19 mouse cellular contexts compared by ENCODE assay signal in genomic region chr13:19139104-19139503, GRCm38 (mm10).
DNase-seq lines count a peak whose midpoint lies in the region; ATAC-seq and TF ChIP-seq lines count a peak whose summit lies in the region.
"Had no signal": no experiment of that assay in that cellular context is flagged by ENCODE, and none has a peak within 500 bp of the region (broad histone marks: within the 10 kb centered on the region; RNA-seq: fewer than 3 reads in every experiment).

No protein-coding gene starts in this region.

- H3K36me3 ChIP-seq in G1E (replicated peaks): peaks cover 4% of the 10 kb centered on the region
- H3K36me3 ChIP-seq: embryonic facial prominence, embryonic 10.5 days; intestine, embryonic 15.5 days; limb, embryonic 13.5 days had no signal

- H3K4me1 ChIP-seq in G1E (ENCODE audit: insufficient read depth, low read depth, low read length): peaks cover 53% of the 10 kb centered on the region
- H3K4me1 ChIP-seq: intestine, embryonic 15.5 days had no signal

- TF ChIP-seq CTCF in G1E (IDR thresholded peaks at IDR 0.05; ENCODE audit: low read depth, low read length): no peak

- H3K9me3 ChIP-seq in G1E (replicated peaks): peaks cover 7% of the 10 kb centered on the region
- H3K9me3 ChIP-seq: embryonic facial prominence, embryonic 10.5 days; intestine, embryonic 15.5 days; limb, embryonic 13.5 days had no signal

- no peak for DNase-seq in G1E (ENCODE audit: low spot score)
- DNase-seq in naive thymus-derived CD4-positive, alpha-beta T cell, adult 2 months (ENCODE audit: low read depth): peak; percentile 40
- DNase-seq in thymus, postnatal 36 days: peak; percentile 52 to 66
- DNase-seq in adrenal gland, adult 18-20 months (ENCODE audit: low spot score in 2 of 2): no peak
- no peak for DNase-seq in left cerebral cortex, adult 8-10 months (ENCODE audit: low spot score in 2 of 2)
- no peak for DNase-seq in urinary bladder, postnatal 36 days (ENCODE audit: low spot score in 2 of 2)
- DNase-seq: adrenal gland, adult 8-10 months; cerebellum, adult 11 months; cerebellum, postnatal 25 days; forebrain, postnatal 0 days; gastrocnemius, adult 2 months; heart, adult 11 months; lung, adult 18-20 months; right cerebral cortex, postnatal 14 days had no signal

- no peaks in the 10 kb centered on the region for H3K27me3 ChIP-seq in G1E (ENCODE audit: insufficient read depth, low read length)
- H3K27me3 ChIP-seq: intestine, embryonic 15.5 days; limb, embryonic 13.5 days had no signal

- peak overlapping the region; percentile 59; the same call in 1 of the 2 replicates for H3K4me3 ChIP-seq in G1E (ENCODE audit: low read depth, low read length)
- H3K4me3 ChIP-seq: embryonic facial prominence, embryonic 10.5 days; erythroblast, embryonic 14.5 days; gastrocnemius, adult 2 months; intestine, embryonic 15.5 days; limb, embryonic 13.5 days had no signal

- ATAC-seq in G1E (ENCODE audit: extremely low read depth, insufficient number of reproducible peaks, low FRiP score, poor library complexity, severe bottlenecking): peak; percentile 43
- peak; percentile 54; the same call in 1 of the 2 replicates for ATAC-seq in common myeloid progenitor, adult 5-6 weeks (replicated peaks; ENCODE audit: low read depth, poor library complexity, severe bottlenecking)
- ATAC-seq: forebrain, postnatal 0 days; intestine, embryonic 15.5 days had no signal

Comparison
In these comparisons a context has a peak if more than half of its experiments do, and no peak if none do; other contexts are left out.
1. DNase-seq: peak in naive thymus-derived CD4-positive, alpha-beta T cell, adult 2 months (single experiment) and thymus, postnatal 36 days (2 of 2); none in G1E (single experiment), adrenal gland, adult 18-20 months (0 of 2), left cerebral cortex, adult 8-10 months (0 of 2) and urinary bladder, postnatal 36 days (0 of 2).